Mouse (Mus musculus) C2C12 (cell line): ENCODE data around the gene Accsl. TPM values are rescaled to one million over a fixed set of nuclear protein-coding genes. Genes with fewer than 3 reads are reported as not detected.

ENCODE experiments used
- H3K27me3 ChIP-seq: one replicate; pipeline ENCODE4 v1.6.1; 2011; ENCODE audit not compliant: control insufficient read depth, insufficient read depth, insufficient read length
- H3K36me3 ChIP-seq: one replicate; pipeline ENCODE4 v1.6.1; 2011; ENCODE audit not compliant: control insufficient read depth, insufficient read depth
- H3K4me3 ChIP-seq: one replicate; pipeline ENCODE4 v1.5.1; 2011; ENCODE audit warnings: mild to moderate bottlenecking, control low read depth; ENCODE audit not compliant: poor library complexity, insufficient read depth, severe bottlenecking
- H3K79me2 ChIP-seq: one replicate; pipeline ENCODE4 v1.6.1; 2011; ENCODE audit not compliant: control insufficient read depth, insufficient read depth
- H3K79me3 ChIP-seq: one replicate; pipeline ENCODE4 v1.6.1; 2011; ENCODE audit warnings: low read depth, control low read depth
- H3ac ChIP-seq: one replicate; pipeline ENCODE3; 2011; ENCODE audit warnings: low read depth; ENCODE audit not compliant: control insufficient read depth, insufficient read length
- CEBPB ChIP-seq: IDR thresholded peaks from one replicate; pipeline ENCODE4 v1.6.1; 2011; ENCODE audit warnings: low read depth, mild to moderate bottlenecking, control low read depth, moderate library complexity
- CTCF ChIP-seq: IDR thresholded peaks from one replicate; pipeline ENCODE4 v1.5.1; 2011; ENCODE audit not compliant: control insufficient read depth, insufficient read depth, insufficient read length
- FOSL1 ChIP-seq: IDR thresholded peaks from one replicate; pipeline ENCODE4 v1.8.0; 2011; ENCODE audit warnings: mild to moderate bottlenecking, low read length; ENCODE audit not compliant: poor library complexity, insufficient read depth, severe bottlenecking
- MAX ChIP-seq: IDR thresholded peaks from one replicate; pipeline ENCODE4 v1.6.1; 2011; ENCODE audit warnings: mild to moderate bottlenecking, control low read depth
- MYOD1 ChIP-seq: IDR thresholded peaks from one replicate; pipeline ENCODE4 v1.6.1; 2011; ENCODE audit warnings: low read depth; ENCODE audit not compliant: control insufficient read depth, insufficient read length
- MYOG ChIP-seq: IDR thresholded peaks from one replicate; pipeline ENCODE4 v1.6.1; 2011; ENCODE audit not compliant: control insufficient read depth, insufficient read length; ENCODE audit errors: extremely low read depth
- USF1 ChIP-seq: IDR thresholded peaks from one replicate; pipeline ENCODE4 v1.6.1; 2011; ENCODE audit warnings: low read depth, mild to moderate bottlenecking, control low read depth, moderate library complexity
- polyA plus RNA-seq: library from polyadenylated mRNA; unstranded; fragments of >200 nt; fragmentation: generic; extraction: Trizol; gene quantifications from one replicate; pipeline ENCODE4 v1.2.1, GENCODE M21; 2012; ENCODE audit warnings: missing spikeins

Accsl gene
- polyA plus RNA-seq, 1 experiment: 0.15 TPM

DNA sequence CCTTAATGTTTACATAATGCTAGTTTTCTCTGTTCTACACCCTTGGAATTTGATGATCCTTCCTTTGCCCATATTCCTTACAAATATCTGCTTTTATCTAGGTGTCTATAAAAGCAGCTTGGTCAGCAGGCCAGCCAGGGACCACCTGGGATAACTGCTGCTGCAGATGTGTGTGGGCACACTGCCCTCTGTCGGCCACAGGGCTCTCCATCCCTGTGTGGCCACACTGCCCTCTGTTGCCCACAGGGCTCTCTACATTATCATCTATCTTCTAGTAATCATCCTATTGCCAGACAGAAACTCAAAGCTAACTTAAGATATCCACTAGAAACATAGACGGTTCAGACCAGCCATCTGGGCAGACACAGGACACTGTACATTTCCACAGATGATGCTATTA, 59.0 kb downstream of the Accsl start:
- Histone ChIP-seq H3K79me2 (no peaks in the 10 kb centered on the region), H3K27me3 (no peaks in the 10 kb centered on the region), H3K4me3 (no peak overlapping the region), H3K79me3 (no peaks in the 10 kb centered on the region), H3ac (no peak overlapping the region), H3K36me3 (peaks cover 43% of the 10 kb centered on the region)
- TF ChIP-seq CTCF (peak; percentile 98), CEBPB (no peak)

DNA sequence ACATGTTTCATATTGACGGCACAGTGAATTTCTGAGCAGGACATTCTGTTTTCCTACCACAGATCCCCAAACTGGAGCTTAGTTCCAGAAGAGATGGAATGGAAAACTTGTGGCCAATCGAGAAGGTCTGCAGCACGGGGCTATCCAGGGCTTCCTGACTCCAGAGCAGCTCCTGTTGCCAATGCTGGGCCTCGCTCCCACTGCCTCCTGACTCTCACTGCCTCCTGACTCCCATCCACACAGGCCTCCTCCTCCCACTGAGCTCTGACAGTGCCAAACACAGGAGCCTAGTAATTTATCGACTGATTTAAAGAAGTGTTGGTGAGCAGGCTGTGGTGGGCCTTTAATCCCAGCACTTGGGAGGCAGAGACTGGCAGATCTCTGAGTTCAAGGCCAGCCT, 60.9 kb downstream of the Accsl start:
- H3K27me3 ChIP-seq: no peaks in the 10 kb centered on the region
- no peak overlapping the region for H3ac ChIP-seq
- no peak overlapping the region for H3K4me3 ChIP-seq
- H3K79me3 ChIP-seq: no peaks in the 10 kb centered on the region
- no peaks in the 10 kb centered on the region for H3K79me2 ChIP-seq
- peaks cover 52% of the 10 kb centered on the region for H3K36me3 ChIP-seq
- TF ChIP-seq CEBPB (no peak), USF1 (no peak), FOSL1 (no peak), CTCF (no peak), MYOD1 (no peak), MAX (no peak), MYOG (no peak)

DNA sequence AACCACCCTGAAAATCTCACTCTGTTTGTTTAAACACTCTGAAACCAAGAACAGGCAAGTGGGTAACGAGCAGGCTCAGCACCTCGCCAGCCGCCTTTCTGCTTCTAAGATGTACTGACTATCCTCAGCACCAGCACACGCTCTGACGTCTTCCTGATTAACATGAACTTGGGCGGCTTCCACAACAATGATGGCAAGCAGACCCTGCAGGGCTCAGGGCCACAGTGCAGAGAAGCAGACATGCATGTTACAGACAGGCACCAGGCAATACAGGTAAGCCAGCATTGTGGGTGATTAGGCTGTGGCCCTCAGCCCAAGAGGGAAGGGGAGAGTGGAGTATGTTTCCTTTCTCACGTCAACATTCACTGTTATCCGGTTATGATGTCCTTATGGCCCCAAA, 61.5 kb downstream of the Accsl start:
- Histone ChIP-seq H3K79me2 (no peaks in the 10 kb centered on the region), H3K79me3 (no peaks in the 10 kb centered on the region), H3ac (no peak overlapping the region), H3K27me3 (no peaks in the 10 kb centered on the region), H3K4me3 (no peak overlapping the region), H3K36me3 (peaks cover 51% of the 10 kb centered on the region)
- TF ChIP-seq CTCF (no peak), USF1 (no peak), MAX (no peak), MYOD1 (no peak), MYOG (no peak), CEBPB (no peak), FOSL1 (no peak)

DNA sequence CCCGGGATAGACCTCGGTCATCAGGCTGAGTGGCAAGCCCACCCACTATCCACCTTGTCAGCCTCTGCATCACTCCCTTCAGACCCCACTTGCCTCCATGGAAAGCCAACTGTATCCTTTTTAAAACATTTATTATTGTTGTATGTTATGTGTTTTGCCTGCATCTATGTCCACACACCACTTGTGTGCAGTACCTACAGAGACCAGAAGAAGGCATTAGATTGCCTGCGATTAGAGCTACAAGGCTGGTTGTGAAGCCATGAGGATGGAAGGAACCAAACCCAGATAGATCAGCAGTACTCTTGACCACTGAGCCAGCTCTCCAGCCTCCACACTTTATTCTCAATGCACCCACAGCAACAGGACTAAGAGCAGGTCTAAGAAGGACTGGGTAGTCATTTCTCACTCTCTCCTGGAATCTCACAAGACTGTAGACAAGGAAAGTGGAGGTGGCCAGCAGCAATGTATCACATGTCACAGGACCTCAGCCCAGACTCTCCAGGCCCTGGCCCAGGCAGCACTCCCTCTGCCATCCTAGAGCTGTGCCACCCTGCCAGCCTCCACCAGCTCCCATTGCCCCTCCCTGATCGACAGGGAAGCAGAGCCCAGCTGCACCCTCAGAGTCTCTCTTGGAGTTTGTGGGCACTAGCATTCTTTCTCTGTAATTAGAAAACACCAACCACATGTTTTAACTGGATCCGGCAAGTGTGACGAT, 62.3 kb downstream of the Accsl start:
- peaks cover 56% of the 10 kb centered on the region for H3K36me3 ChIP-seq

DNA sequence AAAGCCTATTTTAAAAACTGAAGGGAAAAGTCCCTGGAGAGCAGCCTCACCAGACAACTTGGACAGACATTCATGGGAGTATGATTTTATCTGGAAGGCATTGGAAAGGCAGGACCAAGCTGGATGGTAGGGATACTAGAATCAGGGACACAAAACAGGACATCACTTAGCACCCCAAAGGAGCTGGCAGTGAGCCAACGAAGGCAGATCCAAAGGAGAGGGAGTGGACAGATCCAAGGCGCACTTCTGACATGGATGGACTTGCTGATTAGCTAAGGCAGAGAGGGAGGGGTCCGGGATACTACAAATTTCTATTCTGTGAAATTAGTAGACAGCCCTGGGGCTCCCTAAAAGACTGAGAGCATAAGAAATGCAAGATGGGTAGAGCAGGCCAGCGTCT, 63.4 kb downstream of the Accsl start:
- H3K36me3 ChIP-seq: peaks cover 57% of the 10 kb centered on the region
- no peaks in the 10 kb centered on the region for H3K79me2 ChIP-seq
- no peaks in the 10 kb centered on the region for H3K79me3 ChIP-seq
- TF ChIP-seq CEBPB: no peak
- no peak for TF ChIP-seq USF1
- no peak for TF ChIP-seq MYOG
- no peak for TF ChIP-seq MYOD1
- TF ChIP-seq MAX: no peak
- no peak for TF ChIP-seq CTCF
- TF ChIP-seq FOSL1: no peak
- H3ac ChIP-seq: no peak overlapping the region
- no peak overlapping the region for H3K4me3 ChIP-seq
- H3K27me3 ChIP-seq: no peaks in the 10 kb centered on the region

More for the DNA sequence above, 62.3 kb downstream of the Accsl start:
- Histone ChIP-seq H3ac (no peak overlapping the region), H3K79me3 (no peaks in the 10 kb centered on the region), H3K27me3 (no peaks in the 10 kb centered on the region), H3K79me2 (no peaks in the 10 kb centered on the region), H3K4me3 (no peak overlapping the region)
- TF ChIP-seq CTCF: no peak
- TF ChIP-seq CEBPB: no peak
- TF ChIP-seq USF1: no peak
- TF ChIP-seq MYOD1: no peak
- no peak for TF ChIP-seq FOSL1
- TF ChIP-seq MAX: no peak
- no peak for TF ChIP-seq MYOG

Other genes with a start within 250 kb of the Accsl start
- gene Alx4, start 226.8 kb downstream of the Accsl start, polyA plus RNA-seq: not detected
- gene Ext2, start 46.6 kb downstream of the Accsl start, polyA plus RNA-seq: 73.2 TPM
- gene Accs, start 19.2 kb downstream of the Accsl start, polyA plus RNA-seq: 2.4 TPM
- 0.67 TPM for gene Gm13889, start 88.0 kb upstream of the Accsl start, polyA plus RNA-seq
- not detected for gene Gm27027, start 127.2 kb upstream of the Accsl start, polyA plus RNA-seq
- 57.2 TPM for gene Alkbh3, start 141.7 kb upstream of the Accsl start, polyA plus RNA-seq